Mouse (Mus musculus) forebrain, embryonic 14.5 days (tissue): Measurements from ENCODE around the gene Gm20896. TPM values are rescaled to one million over a fixed set of nuclear protein-coding genes. Genes with fewer than 3 reads are reported as not detected.
"Not testable (repeated sequence)": the region's sequence is repeated elsewhere in the genome, so short reads cannot be mapped to it uniquely, and the experiment has no call there.

ENCODE experiments used
- ATAC-seq: fragments of 200-750 bp; cut with Nextera tagmentation; 2 replicates; pipeline ENCODE4 v1.8.0; 2017; ENCODE audit warnings: mild to moderate bottlenecking, moderate library complexity
- DNase-seq: peaks from one replicate; pipeline ENCODE4 v3.0.0-alpha.2; 2015; ENCODE audit warnings: low spot score
- H3K27ac ChIP-seq: fragments of 300-500 bp; sonication (generic); 2 replicates; pipeline ENCODE4 v1.5.1; 2014; ENCODE audit warnings: low read depth, mild to moderate bottlenecking, control low read depth, low read length, moderate library complexity
- H3K27me3 ChIP-seq: fragments of 300-500 bp; sonication (generic); replicated peaks from 2 replicates; pipeline ENCODE4 v1.6.1; 2014; ENCODE audit warnings: low read length, control low read depth, mixed read lengths; ENCODE audit not compliant: control insufficient read depth, insufficient read depth
- H3K36me3 ChIP-seq: fragments of 300-500 bp; sonication (generic); 2 replicates; pipeline ENCODE4 v1.6.1; 2014; ENCODE audit warnings: low read length, control low read depth; ENCODE audit not compliant: control insufficient read depth, insufficient read depth
- H3K4me1 ChIP-seq: fragments of 300-500 bp; sonication (generic); 2 replicates; pipeline ENCODE4 v1.6.1; 2014; ENCODE audit warnings: antibody characterized with exemption, low read length, control low read depth; ENCODE audit not compliant: control insufficient read depth, insufficient read depth
- H3K4me2 ChIP-seq: fragments of 300-500 bp; sonication (generic); 2 replicates; pipeline ENCODE4 v1.6.1; 2014; ENCODE audit warnings: mild to moderate bottlenecking, control low read depth, low read length
- H3K4me3 ChIP-seq: fragments of 300-500 bp; sonication (generic); 2 replicates; pipeline ENCODE4 v1.5.1; 2014; ENCODE audit warnings: low read depth, low read length, control low read depth
- H3K9ac ChIP-seq: fragments of 300-500 bp; sonication (generic); 2 replicates; pipeline ENCODE4 v1.6.1; 2014; ENCODE audit warnings: mild to moderate bottlenecking, low read length, control low read depth, moderate library complexity
- H3K9me3 ChIP-seq: fragments of 300-500 bp; sonication (generic); replicated peaks from 2 replicates; pipeline ENCODE4 v1.6.1; 2016; ENCODE audit warnings: low read length, control low read depth, mixed read lengths; ENCODE audit not compliant: control insufficient read depth
- WGBS: fragments of 180-500 bp; shearing (Covaris S2); extraction: QIAGEN DNeasy Blood & Tissue Kit; methylation state at CpG from one replicate; pipeline ENCODE4 v1.1.7; 2014; 5-methylcytosine and 5-hydroxymethylcytosine counted together
- polyA plus RNA-seq: library from polyadenylated mRNA; unstranded; fragments of >200 nt; fragmentation: Nextera tagmentation; extraction: Ambion mirVana; gene quantifications from 2 replicates; pipeline ENCODE4 v1.2.1, GENCODE M21; 2014

Gene Gm20896
- not detected in 2 replicates for polyA plus RNA-seq

DNA sequence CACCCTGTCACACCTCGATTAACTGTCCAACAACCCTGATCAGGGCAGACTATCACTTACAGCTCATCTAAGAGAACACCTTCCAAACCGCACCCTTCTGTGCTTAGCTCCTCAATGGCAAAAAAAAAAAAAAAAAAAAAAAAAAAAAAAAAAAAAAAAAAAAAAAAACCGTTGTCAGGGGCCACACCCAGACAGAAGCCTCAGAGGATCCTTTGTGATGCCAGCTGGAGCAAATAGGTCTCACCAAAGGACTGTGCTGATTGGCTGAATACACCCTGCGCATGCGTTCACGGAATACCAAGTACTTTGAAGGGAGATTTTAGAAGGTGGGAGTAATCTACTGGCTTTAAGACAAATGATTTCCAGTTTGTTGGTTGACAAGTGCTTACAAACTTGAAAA, at the start of gene Gm20896:
Gene Gm20896, minus strand, starts transcription at position 101 of the 400 bp plus-strand sequence.
- WGBS, result no CpG with 5 or more reads among the region's 6 CpGs
- H3K4me1 ChIP-seq, H3K4me3 ChIP-seq, ATAC-seq, H3K27me3 ChIP-seq, H3K36me3 ChIP-seq, H3K27ac ChIP-seq, H3K9me3 ChIP-seq, H3K4me2 ChIP-seq, H3K9ac ChIP-seq, DNase-seq: not testable (repeated sequence)
